Mouse (Mus musculus) thymus, postnatal 0 days (tissue): ENCODE measurements around the gene Kif1c. TPM values are rescaled to one million over a fixed set of nuclear protein-coding genes. Genes with fewer than 3 reads are reported as not detected.

Experiments used
- DNase-seq: peaks from one replicate; pipeline ENCODE4 v3.0.0-alpha.2; 2015; ENCODE audit warnings: low spot score
- polyA plus RNA-seq: library from polyadenylated mRNA; unstranded; fragments of >200 nt; fragmentation: Nextera tagmentation; extraction: Ambion mirVana; gene quantifications from 2 replicates; pipeline ENCODE4 v1.2.1, GENCODE M21; 2015

Gene Kif1c
- polyA plus RNA-seq, 1 experiment from 2014 or later: 1.4 TPM

DNA sequence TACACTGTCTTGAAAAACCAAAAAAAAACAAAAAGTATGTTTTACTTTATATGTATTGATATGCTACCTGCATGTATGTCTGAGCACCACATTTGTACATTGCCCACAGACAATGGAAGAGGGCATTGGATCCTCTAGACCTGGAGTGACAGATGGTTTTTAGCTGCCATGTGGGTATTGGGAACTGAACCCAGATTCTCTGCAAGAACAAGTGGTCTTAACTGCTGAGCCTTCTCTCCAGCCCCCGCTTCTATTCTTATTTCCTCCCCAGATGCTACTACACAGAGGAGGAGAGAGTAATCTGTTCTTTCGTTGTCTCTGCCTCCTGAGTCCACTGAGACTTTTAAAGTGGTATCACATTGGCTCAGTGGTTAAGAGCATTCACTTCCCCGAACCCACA lies 6.8 kb upstream of the Kif1c start:
- DNase-seq: no peak

DNA sequence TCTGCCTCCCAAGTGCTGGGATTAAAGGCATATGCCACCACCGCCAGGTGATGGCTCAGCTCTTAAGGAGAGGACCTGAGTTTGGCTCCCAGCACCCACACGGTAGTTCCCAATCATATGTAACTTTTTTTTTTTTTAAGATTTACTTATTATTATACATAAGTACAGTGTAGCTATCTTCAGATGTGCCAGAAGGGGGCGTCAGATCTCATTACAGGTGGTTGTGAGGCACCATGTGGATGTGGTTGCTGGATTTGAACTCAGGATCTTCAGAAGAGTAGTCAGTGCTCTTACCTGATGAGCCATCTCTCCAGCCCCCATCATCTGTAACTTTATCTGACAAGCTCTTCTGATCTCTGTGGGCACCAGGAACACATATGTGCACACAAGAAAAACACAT lies 3.0 kb upstream of the Kif1c start:
- DNase-seq: no peak

DNA sequence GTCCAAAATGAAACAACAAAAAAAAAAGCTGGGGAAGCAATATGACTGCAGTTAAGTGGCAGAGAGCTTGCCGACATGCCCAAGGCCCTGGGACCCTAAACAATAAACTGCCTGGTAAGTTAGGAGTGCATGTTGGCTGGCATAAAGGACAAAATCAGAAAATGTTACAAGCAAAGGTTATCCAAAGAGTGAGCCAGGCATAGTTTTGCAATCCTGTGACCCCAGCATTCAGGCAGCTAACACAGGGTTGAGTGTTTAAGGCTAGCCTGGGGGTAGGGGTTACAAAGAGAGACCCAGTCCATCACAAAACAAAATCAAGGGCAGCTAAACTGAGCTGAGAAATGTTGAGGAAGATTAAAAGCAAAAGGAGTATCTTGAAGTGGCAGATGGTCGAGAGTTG lies 1.3 kb upstream of the Kif1c start:
- DNase-seq: no peak

DNA sequence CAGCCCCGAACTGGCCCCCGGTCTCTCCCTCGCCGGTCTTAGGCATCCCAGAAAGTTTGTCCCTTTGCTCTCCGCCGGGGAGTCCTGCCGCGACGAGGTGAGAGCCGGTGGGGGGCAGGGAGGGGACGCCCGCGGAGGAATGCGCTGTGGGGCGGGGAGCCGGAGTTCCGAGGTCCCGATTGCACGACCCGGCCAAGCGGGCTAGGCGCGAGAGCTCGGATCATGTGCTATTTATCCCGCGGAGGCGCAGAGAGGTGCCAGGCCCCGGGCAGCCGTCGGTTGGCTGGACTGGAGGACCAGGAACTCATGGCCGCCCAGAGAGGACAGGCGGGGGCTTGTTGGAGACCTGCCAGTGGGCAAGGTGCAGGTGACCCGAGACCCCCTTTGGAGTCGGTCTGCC lies 265 bp downstream of the Kif1c start:
- DNase-seq: peak; percentile 49

DNA sequence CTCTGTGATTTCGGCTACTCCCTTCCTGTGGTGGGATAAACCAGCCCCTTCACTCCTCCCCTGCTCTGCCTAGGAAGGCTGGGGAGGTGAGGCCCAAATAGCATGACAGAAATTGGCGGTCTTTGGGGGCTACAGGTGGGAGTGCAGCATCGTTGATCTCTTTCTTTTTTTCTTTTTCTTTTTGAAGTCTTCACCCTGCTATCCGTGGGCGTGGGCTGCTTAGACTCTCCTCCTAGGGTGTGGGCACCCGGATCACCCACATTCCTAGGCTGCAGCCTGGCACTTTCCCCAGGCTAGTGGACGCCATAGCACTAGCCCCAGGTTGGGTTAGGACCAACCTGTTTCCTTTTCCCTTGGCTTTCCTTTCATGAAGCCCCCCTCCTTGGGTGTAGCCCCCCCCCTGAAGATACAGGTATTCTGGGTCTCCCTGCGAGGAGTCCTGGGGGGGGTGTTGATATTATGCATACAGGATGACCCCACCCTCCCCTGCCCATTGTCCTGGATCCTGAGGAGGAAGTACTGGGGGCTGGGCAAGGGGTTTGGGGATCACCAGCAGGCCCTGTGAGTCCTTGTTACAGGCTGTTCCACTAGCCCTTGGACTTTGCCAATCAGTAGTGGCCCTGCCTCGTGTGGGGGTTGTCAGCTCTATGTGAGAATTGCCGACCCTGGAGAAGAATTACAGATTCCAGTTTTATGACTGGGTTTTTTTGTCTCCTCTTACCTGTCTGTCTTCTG lies 1.0 kb downstream of the Kif1c start:
- DNase-seq: no peak

DNA sequence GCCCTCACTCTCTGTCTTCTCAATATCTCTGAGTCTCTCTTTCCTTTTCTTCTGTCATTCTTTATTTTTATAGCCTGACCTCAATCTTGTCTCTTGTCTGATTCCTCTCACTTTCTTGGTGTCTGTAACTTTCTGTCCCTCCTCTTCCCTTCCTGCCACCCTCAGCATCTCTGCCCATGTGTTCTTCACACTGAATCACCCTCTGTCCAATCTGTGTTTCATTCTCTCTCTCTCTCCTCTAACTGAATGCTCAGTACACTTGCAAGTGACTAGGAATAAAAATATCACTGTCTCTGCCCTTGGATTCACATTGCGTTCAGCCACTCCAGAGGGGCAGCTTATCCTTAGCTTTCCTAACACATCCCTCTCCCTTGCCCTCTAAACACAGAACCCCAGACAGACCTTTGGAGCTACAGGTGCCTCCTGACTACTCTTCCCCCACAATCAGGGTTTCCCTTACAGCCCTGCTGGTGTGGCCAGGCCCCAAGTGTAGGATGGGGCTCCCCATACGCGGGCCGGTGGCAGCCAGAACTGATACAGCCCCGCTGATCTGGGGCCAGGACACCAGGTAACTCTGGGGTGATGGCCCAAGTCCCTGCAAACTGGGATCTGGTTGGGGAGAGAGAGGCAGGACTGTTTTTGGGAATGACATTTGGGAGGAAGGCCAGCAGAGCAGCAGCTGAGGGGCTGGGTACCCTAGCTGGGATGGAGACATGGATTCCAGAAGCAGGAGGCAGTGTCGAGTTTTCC lies 1.8 kb downstream of the Kif1c start:
- DNase-seq: no peak

DNA sequence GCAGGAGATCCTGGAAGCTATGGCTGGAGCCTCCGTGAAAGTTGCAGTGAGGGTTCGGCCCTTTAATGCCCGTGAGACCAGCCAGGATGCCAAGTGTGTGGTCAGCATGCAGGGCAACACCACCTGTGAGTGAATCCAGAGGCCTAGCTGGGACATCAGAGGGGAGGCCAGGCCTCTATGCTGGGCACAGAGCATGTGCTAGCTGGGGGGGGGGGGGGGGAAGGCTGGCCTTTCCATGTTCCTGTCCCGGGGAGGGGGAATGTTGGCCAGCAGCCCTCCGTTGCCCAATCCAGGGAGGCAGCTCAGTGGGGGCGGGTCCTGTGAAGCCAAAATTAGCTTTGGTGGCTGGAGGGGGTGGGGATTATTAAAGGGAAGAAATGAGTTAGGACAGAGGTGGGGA lies 2.4 kb downstream of the Kif1c start:
- DNase-seq: no peak

DNA sequence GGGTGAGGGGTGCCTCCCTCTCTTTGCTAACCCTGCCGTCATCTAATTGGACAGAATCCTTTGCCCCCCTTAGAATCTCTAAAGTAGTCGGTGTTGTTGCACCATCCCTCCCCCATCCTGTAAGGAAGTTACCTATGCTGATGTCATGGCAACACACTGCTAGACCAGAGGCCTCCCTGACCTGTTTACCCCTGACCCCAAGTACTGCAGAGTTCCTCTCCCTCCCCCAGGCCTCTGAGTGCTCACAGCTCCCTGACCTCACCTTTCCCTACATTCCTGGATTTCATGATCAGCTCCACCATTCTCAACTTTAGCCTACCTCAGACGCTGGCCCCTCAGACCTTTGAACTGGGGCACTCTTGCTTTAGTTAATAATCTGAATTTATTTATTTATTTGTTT lies 5.8 kb downstream of the Kif1c start:
- DNase-seq: no peak

DNA sequence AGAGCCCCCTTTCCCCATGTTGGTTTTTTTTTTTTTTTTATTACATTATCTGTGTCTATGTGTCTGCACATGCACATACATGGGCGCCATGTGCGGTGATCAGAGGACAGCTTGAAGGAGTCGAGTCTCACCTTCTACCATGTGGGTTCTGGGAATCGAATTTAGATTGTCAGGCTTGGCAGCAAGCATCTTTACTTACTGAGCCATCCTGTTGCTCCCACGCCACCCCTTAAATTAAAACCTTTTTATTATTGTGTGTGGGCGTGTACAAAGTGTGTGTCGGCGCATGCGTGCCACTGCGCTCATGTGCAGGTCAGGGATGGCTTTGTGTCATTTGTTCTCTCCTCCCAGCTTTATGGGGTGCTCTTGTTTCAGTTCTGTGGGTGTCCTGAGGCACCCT lies 10.7 kb downstream of the Kif1c start:
- DNase-seq: no peak

DNA sequence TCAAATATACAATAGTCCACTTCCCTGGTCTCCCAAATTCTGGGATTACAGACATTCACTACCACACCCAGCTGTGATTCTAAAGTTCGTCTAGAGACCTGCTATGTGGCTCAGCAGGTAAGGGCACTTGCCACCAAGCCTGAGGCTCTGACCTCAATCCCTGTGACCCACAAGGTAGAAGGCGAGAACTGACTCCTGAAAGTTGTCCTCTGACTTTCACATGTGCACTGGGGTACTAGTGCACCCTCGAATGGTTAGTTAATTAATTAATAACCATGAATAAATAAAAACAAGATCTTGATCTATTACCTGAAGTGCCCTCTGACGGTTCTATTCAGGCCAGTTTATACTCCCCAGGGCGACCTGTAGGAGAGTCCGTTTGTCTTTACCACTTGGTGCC lies 12.9 kb downstream of the Kif1c start:
- no peak for DNase-seq

DNA sequence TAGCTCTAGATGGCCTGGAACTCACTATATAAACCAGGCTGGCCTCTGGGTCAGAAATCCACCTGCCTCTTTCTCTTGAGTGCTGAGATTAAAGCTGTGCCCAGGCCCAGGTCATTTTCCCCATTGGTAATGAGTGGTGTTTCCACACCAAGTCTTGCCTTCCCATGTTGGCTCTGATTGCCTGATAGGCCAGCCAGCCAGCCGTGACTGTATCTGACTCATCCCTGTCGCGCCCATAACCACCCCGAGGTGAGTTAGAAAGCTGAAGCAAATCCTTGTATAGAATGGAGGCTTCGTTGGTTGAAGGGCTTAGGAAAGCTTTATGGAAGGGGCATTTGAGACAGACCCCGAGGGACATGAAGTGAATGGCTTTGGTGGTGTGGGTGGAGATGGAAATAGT lies 15.5 kb downstream of the Kif1c start:
- DNase-seq: no peak

DNA sequence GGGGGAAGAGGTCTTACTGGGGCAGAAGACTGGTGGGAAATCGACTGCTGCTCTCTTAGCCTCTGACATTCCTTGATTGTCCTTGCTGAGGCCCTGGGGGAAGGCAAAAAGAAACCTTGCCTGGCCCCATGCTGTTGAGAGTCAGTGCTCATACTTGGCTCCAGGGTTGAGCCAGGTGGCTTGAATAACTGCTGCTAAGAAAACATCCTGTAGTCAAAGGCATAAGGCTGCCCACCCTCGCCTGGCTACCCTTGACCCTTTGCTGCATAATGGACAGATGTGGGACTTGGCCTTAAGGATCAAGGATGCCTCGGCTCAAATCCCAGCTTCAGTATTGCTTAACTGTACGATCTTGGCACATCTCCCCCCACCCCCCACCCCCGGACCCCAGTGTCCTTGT lies 18.1 kb downstream of the Kif1c start:
- no peak for DNase-seq

DNA sequence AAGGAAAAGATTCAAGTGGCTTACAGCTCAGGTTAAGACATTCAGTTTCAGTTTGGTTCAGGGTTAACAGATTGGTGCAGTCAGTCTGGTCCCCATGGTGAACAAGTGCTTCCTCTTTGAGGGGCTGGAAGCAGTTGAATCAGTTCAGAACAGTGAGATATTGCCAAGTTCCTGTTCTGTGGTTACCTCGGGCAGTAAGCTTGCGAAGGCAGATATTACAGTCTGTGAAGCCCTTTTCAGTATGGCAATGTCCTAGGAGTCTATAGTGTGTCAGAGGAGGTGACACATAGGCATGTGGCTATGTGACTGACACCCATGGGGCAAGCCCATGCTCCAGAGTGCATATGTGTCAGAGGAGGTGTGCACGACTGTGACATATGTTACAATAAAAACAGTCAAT lies 20.2 kb downstream of the Kif1c start:
- DNase-seq: no peak

DNA sequence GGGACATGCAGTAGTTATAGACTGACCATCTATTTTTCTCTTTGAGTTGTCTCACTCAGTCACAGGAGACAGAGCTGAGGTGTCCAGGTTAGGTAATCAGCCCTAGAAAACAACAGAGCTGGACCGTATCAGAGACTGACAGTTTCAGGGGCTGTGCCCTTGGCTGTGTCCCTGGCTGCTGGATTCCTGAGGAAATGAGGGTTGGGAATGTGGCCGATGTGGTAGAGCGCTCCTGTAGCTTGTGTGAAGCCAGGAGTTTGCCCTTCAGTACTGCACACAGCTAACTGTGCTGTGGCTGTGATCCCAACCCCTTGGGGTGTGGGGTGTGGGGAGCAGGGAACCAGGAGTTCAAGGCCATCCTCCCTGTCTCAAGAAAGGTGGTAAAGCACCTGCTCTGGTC lies 20.7 kb downstream of the Kif1c start:
- no peak for DNase-seq

DNA sequence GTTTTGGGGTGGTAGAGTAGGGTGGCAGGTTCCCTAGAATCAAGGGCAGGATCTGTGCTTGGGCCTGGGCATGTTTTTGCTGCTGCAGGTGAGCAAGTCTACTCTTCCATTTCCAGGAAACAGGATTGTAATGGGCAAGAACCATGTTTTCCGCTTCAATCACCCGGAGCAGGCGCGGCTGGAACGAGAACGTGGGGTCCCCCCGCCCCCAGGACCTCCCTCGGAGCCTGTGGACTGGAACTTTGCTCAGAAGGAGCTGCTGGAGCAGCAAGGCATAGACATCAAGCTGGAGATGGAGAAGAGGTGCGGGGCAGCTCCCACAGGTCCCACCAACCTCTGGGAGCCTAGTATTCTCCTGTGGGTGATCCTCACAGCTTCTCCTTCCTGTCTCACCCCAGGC lies 24.4 kb downstream of the Kif1c start:
- no peak for DNase-seq

DNA sequence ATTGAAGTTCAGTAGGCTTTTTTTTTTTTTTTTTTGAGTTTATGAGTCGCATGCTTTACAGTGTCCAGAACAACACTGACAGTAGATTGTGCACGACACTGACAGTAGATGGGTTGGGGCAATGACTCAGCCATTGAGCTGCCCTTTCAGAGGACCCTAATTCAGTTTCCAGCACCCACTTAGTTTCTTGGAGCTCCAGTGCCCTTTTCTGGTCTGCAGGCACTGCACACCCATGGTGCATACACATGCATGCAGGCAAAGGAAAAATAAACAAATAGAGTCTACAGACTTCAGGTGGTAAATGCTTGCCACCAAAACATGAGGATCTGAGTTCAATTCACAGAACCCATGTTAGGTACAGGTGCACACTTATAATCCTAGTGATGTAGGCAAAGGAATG lies 26.2 kb downstream of the Kif1c start:
- DNase-seq: no peak

DNA sequence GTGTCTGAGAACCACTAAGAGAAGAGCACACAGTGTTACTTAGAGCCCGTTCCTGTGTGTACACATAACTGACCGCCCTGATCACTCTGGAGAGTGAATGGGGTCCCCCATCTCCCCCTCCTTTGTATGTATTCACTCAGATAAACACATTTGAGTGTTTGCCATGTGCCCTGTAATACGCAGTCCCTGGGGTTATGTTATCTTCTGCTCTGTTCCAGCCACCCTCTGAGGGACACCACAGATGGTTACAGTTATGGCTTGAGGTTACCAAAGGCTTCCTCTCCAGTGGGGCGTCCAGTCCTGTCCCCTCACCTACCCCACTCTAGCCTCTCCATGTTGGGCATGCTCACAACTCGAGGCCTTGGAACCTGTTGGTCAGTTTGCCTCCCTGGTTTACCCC lies 27.0 kb downstream of the Kif1c start:
- no peak for DNase-seq

DNA sequence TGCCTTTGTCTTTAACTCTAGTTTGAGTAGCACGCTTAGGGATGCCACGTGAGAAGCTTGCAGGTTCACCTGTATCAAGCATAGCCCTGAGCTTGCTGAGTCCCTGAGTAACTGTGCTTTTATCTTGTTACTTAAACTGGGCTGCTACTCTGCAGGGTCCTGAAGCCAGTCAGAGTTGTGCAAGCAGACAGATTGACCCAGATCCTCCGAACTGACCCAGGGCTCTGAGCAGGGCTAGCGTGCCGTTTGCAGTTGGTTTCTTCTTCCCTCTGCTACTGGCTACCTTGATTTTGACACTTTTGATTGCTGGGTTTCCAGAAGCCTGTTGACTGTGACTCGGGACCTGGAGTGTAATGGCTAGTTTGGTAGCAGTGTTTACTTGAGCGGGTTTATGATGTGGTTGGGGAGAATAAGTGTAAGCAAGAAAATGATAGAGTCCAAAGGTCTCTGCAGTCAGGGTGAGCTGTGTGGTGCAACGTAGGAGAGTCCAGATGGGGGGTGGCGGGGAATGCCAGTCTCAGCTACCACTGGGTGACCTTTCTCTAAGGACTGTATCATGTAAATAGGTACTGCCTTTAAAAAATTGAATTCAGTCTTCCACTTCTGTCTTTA lies 30.2 kb downstream of the Kif1c start:
- no peak for DNase-seq

DNA sequence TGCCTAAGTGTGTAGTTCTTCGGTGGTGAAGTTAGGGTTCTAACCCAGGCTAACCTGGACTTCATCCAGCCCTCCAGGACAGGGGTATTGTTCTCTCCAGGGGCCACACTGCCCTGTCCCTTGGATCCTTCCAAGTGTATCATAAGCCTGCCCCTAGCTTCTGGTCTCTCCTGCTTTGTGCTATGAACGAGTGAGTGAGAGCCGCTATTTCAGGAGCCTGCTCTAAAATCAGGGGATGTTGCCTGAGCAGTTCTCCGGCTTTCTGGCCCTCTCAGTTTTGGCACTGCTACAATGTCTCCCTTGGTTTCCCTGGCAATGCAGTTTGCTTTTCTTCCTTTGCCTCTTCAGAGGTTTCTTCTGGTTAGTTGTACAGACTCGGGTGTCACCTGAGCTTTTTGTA lies 30.8 kb downstream of the Kif1c start:
- no peak for DNase-seq

DNA sequence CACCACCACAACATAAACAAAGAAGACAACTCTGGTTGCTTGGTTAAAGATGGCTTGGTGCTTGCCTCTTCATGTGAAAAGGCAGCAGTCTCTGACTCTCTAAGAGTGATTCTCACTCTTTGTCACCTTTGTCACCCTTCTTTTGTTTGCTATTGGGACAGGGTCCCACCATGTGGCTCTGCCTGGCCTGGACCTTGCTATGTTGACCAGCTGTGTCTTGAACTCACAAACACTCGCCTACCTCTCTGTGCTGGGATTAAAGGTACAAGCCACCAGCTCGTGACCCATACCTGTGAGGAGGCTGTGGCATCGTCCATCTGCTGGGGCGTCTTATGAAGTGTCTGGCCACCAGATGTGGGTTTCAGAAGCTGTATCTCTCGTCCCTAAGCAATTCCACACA lies 32.9 kb downstream of the Kif1c start:
- DNase-seq: no peak

DNA sequence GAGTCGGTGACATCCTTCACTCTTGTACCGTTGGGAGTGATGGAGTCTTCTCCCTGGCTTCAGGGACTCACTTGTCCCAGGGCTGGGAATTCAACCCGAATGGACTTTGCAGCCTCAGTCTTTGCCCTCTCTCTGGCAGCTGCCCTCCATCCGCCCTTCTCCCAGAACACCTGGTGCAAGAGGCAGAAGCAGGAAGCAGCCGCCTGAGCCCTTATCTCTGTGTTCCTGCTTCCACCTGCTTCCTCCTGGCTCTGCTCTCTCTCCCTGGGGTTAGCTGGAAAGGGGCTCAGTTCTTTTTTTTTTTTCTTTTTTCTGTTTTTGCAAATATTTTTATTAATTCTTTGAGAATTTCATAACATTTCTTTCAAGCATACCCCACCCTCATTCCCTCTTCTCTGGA lies 37.4 kb downstream of the Kif1c start:
- DNase-seq: no peak

DNA sequence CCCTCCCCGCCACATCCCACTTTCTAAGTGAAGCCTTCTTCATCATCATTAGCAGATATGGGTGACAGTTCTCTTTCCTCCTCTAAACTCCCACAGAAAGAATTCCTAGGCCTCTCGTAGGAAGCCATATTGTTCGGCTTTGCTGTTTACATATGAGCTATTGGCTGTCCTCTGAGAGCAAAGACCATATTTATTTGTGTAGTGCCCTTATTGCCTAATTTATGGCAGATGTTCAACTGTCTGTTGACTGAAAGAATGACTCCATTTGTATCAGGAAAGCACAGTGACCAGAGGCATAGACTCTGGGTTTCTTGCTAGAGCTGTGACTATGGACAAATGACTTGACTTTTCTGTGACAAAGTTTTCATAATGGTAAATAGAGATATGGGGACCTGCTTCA lies 41.3 kb downstream of the Kif1c start:
- DNase-seq: no peak

DNA sequence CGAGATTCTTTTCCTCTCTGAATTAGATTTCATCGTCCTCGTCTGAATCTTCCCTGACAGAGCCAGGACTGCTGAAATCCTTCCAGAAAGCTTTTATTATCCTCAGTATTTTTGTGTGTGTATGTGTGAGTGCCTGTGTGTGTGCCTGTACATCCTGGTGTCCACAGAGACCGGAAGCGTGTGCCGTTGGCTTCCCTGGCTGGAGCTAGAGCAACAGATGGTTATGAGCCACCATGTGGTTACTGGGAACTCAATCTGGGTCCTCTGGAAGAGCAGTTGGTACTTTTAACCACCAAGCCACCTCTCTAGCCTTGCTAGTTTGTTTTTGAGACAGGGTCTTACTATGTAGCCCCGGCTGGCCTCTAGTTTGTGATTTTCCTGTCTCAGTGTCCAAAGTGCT lies 41.8 kb downstream of the Kif1c start:
- DNase-seq: no peak
